Mouse (Mus musculus) frontal cortex, postnatal 10 days (tissue): ENCODE data around the gene Xpnpep3.
A peak's percentile ranks its signal among the peaks of the same experiment; 100 is the strongest.

ENCODE experiments used
- DNase-seq, 2 experiments: peaks; one replicate each; pipeline ENCODE4 v3.0.0; 2022; ENCODE audit warnings: low spot score in 2 of 2, mixed read lengths in 1 of 2

Xpnpep3 gene

DNA sequence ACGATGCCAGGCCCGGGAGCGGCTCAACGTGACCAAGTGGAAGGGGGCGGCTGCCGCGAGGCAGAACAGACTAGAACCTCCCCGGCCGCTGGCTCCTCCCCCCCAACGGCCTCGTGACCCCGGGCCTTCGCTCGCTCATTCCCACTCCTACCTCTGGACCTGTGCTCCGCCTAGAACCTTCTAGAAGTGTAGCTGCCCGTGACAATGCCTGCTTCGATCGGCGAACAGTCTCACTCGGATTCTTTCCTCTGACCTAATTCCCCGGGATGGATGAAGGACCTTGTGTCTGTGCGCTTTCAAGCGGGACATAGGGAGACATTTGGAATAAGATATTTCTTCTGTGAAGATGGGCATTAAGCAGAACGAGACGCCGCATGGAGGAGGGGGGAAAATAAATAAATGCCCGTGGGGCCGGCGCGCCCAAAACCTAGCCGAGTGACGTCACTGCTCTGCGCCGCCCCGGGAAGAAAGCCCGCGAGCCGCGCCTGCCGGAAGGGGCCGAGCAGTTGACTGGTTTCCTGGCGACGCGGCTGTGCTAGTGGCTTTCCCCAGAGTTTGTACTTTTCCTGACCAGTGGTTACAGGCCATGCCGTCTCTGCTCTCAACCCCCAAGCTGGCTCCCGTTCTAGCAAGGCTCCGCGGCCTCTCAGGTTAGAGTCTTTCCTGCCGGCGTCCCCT lies at the start of gene Xpnpep3, which contains the start of gene St13:
Xpnpep3 (plus strand) TSS at position 501 of the 678 bp plus-strand sequence.
St13 (minus strand) TSS at position 440 of the 678 bp plus-strand sequence.
- peak; percentile 93 to 96 for DNase-seq

DNA sequence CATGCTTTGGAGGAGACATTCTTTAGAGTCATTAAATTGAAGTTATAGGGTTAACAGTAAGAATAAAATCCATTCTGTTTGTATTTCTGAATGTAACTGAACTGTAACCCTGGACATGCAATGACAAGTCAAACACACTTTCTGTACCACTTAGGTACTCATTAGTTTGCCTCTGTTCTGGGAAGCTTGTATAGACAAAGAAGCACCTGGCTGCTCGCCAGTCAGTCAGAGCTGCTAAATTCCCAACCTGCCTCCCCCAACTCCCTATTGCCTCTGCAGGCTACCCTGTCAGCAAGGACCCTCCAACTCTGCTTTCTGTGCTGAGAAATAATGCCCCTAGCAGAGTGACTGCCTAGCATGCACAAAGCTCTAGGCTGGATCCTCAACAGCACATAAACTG lies 49.5 kb upstream of the Xpnpep3 start:
- no peak for DNase-seq

DNA sequence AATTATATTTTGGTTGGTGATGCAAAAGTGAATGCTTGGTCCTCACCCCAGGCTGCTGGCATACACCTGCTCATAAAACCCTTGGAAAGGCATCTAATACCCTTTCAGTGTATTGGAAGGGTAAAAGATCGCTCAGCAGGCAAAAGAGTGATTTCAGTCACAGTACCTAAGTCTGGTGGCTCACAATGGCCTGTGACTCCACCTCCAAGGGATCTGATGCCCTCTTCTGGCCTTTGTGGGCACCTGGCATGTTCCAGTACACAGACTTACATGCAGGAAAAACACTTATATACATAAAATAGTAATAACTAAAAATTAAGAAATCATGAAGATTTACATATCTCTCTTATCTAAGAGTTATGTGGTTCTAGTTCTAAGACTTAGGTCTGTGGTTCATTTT lies 47.3 kb upstream of the Xpnpep3 start:
- no peak for DNase-seq

DNA sequence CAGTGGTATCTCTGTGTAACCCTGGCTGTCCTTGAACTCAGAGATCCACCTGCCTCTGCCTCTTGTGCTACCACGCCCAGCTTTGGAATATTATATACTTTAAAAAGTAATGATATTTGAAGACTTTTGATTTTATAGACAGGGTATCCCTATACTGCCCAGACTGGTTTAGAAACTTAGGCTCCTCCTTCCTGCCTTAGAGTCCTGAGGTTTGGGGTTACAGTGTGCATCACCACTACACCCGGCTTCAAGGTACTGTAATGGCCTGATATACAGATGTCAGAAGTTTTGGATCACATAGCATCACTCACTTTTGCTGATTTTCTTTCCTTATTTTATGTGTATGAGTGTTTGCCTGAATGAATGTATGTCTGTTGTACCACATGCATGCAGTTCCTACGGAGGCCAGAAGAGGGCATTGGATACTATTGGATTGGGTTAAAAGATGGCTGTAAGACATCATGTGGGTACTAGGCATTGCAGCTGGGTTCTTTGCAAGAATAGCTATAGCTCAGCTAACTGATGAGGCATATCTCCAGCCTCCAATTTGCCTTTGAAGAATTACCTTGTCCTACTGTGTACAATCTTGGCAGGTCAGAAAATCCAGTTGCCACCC lies 44.7 kb upstream of the Xpnpep3 start:
- no peak for DNase-seq

DNA sequence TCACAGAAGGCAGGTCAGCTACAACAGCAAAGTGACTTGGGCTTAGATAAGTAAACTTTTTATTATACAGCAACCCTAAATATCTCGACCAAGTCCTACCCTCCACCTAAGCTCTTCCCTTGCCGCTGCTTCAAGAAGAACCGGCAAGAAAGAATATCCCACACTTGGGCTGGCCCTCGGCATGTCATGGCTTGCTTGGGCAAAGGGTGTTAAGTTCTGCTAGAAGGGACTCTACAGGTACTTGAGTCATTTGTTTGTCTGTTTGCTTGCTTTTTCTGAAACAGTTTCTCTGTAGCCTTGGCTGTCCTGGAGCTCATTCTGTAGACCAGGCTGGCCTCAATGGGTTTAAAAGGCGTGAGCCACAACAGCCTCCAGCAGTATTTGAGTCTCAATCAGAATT lies 43.0 kb upstream of the Xpnpep3 start:
- no peak for DNase-seq

DNA sequence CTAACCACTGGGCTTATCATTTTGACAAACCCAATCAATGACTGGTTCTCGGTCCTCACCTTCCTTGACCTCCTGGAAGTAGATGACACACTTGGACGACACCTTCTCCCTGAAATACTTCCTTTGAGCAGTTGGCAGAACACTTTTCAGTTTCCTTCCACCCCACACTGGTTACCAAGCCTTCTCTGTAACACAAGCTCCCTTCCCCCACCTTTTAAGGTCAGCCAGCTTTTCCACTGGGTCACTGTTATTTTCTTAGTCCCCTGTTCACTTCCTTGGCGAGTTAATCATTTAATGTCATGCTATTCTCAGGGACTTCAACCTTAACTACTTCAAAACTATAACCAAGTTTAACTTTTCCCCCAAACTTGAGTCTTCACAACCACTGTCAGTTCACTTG lies 41.0 kb upstream of the Xpnpep3 start:
- DNase-seq, result no peak

DNA sequence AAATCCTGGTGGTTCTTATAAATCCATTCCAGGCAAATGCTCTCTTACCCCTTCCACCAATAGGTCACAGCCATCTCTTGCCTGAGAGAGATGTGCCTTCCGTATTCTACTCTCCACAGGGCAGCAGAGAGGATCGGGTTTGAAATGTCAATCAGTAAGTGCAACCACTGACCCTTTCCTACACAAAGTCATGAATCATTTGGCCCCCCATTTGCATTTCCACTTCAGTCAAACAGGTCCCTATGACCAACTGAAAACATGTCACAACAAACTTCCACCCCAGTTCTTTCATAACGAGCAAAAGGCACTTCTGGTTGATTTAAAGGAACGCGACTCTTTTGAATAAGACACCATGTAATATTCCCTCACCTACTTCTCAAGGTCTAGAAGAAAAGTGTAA lies 40.5 kb upstream of the Xpnpep3 start:
- DNase-seq, result no peak

DNA sequence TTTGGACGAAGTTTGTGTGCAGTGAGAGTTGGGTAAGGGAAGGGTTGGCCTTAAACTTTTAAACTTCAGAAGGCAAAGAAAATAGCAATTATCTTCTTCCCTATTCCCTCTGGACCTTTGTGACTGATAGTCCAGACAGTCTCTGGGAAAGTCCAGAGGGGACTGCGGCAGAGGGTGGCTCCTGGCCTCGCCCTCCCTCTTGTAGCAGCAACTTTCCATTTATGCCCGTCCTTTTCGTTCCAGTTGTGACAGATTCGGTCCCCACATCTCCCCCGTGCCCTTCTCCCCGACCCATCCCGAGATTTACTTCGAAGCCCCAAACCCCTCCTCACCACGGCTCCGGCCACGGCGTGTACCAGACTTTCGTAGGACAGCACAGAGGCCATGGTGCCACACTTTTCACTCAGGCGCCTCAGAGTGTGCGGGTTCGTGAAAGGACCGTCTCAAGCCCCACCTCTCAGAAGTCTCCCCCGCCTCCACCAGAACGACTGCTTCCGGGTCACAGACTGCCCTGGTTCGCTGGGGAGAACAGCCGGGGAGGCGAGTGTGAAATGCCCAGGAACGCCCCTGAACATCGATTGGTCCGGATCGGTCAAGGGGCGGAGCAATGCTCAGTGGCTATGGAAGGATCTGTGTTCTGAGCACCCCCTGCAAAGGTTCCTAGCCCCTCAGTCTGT lies 39.5 kb upstream of the Xpnpep3 start, which contains the start of gene Slc25a17:
Slc25a17 (minus strand) TSS at position 468 of the 677 bp plus-strand sequence.
- DNase-seq, result peak; percentile 91 to 93

DNA sequence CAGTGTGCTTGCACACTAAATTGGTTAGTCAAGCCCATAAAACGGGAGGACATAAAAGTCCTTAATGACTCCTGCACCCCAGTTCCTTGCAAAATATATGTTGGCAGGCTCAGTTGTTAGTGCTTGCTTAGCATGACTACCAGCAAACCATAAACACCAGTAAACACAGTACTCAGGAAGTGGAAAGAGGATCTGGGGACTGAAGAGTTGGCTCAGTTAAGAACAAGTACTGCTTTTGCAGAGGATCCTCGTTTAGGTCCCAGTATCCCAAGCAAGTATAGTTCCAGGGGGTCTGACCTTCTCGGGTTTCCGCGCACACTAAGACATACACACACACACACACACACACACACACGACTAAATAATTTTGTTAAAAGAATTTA lies 38.9 kb upstream of the Xpnpep3 start:
- DNase-seq, result no peak

DNA sequence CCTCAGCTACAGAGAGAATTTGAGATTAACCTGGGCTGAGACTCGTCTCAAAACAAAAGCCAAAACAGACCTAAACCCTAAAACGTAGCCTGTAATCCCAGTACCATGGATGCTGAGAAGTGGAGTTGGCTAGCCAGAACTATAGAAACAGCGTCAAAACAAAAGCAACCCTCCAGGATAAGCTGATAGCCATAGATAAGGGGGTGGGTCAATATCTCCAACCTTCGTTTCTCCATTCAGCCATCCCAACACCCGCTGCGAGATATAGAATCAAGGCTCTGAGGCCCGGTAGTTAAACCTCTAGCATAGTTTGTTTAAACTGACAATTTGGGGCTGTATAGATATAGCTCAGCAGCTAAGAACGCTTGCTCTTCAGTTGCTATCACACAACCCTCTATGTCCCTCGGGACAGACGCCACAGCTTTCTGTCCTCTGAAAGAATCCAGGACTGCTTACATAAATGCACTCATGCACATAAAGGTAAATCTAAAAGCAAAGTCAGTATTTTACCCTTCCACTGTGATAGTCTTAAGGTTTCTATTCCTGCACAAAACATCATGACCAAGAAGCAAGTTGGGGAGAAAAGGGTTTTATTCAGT lies 38.4 kb upstream of the Xpnpep3 start:
- DNase-seq, result no peak

DNA sequence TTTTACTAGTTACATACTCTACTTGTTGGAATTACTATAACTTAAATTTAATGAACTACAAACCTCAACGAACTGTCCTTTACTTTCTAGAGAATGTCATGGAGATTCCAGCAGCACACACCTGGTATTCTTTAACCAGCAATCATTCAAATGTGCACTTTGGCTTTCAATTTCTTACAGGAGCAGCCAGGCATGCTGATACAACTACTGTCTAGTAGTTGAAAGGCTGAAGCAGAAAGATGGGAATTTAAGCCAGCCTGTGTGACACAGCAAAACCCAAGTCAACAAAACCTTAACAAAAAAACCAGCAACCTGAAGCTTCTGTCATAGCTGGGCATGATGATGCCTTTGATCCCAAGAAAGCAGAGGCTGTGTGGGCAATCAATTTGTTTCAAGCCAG lies 37.4 kb upstream of the Xpnpep3 start:
- no peak for DNase-seq

DNA sequence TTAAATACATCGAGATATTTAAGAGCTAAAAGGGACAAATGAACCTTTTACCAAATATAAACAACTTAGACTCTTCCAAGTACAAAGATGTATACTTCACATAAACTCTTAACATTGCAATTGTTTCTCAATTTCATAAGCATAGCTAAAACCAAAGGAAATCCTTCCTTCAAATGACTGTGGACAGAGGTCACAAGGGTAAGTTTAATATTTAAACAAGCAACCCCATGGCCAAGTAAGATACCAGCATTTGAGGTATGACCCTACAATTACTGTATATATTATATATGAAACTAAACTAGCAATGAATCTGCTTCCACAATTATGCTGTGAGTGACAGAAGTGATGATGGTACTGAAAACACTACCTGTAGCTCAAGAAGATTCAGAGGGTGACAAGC lies 35.7 kb upstream of the Xpnpep3 start:
- no peak for DNase-seq

DNA sequence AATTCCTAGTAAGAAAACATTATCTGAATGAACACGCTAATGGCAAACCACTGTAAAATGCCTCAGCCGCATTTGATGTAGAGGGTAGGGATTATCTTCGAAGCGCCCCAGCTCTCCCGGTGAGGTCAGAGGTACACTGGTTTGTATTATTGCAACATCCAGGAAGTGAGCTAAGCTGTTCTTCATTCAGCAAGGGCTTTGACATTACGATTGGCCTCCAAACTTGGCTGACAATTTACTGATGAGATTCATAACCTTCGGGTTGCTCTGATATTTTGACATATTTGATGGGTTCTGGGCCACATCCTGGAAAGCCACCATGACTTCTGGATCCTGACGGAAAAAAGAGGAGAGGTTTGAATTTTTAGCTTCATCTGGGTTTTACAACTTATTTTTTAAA lies 34.7 kb upstream of the Xpnpep3 start:
- no peak for DNase-seq

DNA sequence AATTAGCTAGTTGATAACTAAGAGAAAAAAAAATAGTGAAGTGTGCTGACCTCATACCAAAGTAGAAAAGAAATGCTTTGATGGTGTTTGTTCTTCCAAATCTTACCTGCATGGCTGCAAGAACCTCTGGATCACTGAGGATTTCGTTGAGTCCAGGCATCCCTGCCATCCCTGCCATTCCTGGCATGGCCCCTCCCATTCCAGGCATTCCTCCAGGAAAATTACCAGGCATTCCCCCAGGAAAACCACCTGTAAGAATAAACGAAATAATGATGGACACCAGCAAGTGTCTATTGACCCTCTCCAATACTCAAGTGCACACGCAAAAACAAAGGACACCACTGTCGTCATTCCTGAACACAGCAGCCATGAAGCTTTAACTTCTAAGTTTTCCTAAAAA lies 33.7 kb upstream of the Xpnpep3 start:
- DNase-seq, result no peak

DNA sequence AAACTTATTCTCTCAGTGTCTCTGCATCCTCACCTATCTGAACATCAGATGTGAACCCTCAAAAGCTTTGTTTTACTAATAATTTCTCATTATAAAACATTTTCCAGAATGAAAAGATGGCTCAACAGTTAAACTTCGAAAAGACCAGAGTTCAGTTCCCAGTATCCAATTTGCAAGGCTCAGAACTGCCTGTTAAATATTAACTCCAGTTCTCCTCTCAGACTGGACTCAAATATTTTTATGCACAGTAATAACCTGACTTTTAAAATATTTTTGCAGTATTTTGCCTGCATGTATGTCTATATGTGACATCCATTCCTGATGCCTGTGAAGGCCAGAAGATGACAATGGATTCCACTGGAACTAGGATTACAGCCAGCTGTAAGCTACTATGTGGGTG lies 31.3 kb upstream of the Xpnpep3 start:
- no peak for DNase-seq

DNA sequence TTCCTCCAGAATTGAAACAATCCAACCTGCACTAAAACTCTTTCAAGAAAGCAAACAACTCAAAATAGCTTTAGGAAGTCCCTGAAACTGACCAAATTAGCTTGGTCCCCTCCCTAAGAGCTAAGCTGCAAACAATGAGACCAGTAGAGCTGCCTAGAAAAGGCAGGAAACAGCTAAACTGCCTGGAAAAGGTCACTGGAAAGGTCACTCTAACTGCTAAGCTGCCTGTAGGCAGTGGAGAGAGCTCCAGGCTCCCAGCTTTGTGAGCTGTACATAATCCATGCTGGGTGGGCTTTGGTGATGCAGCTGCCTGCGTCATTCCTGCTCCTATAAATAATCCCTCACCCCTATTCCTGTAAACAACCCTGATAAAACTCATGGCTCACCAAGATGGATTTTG lies 29.6 kb upstream of the Xpnpep3 start:
- no peak for DNase-seq

DNA sequence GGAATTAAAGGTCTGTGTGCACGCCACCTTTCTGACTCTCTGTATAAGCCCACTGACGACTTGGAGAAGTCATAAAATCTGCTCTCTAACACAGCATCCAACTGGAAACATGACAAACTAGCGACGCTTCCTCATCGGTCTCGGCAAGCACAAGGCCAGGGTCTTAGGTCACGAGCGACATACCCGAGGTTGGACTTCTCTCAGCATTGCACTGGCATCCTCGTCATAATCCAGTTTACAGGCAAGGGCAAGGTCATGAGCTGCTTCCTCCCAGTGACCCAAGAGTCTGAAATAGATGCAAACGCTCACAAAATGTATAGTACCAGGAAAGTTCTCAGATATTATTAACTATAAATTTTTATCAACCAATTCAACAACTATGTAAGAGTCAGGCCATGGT lies 25.3 kb upstream of the Xpnpep3 start:
- no peak for DNase-seq

DNA sequence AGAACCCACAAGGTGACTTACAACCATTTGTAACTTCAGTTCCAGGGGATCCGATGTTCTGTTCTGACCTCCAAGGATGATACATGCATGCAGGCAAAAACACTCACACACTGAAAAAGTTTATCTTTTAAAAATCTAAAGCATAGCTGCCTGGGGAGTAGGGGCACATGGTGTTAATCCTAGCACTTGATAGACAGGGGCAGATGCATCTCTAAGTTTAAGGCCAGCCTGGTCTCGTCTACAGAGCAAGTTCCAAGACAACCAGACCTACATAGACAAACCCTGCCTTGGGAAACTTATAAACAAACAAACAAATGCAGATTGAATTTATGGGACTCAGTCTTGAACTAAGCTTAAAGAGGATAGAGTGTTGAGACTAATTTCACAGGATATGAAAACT lies 21.1 kb upstream of the Xpnpep3 start:
- no peak for DNase-seq

DNA sequence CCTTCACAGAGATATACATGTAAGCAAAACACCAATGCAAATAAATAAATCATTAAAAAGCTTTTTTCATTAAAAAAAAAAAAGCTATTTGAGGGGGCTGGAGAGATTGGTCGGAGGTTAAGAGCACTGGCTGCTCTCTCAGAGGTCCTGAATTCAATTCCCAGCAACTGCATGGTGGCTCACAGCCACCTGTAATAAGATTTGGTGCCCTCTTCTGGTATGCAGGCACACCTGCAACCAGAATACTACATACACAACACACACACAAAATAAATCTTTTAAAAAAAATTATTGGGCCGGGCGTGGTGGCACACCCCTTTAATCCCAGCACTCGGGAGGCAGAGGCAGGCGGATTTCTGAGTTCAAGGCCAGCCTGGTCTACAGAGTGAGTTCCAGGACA lies 13.6 kb upstream of the Xpnpep3 start:
- no peak for DNase-seq

DNA sequence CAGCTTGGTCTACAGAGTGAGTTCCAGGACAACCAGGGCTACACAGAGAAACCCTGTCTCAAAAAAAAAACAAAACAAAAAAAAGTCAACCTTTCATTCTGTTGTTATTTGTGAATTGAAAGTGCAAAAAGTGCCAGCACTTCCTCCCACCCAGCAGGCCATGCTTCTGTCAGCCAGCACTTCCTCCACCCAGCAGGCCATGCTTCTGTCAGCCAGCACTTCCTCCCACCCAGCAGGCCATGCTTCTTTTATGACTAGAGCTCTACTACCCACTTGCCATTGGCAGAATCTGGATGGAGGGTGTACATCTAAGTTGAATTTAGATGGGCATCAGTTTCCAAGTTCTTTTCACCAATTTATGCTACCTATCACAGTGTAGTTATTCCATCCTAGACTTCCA lies 6.9 kb upstream of the Xpnpep3 start:
- peak in 1 of 2 experiments; percentile 16 for DNase-seq

DNA sequence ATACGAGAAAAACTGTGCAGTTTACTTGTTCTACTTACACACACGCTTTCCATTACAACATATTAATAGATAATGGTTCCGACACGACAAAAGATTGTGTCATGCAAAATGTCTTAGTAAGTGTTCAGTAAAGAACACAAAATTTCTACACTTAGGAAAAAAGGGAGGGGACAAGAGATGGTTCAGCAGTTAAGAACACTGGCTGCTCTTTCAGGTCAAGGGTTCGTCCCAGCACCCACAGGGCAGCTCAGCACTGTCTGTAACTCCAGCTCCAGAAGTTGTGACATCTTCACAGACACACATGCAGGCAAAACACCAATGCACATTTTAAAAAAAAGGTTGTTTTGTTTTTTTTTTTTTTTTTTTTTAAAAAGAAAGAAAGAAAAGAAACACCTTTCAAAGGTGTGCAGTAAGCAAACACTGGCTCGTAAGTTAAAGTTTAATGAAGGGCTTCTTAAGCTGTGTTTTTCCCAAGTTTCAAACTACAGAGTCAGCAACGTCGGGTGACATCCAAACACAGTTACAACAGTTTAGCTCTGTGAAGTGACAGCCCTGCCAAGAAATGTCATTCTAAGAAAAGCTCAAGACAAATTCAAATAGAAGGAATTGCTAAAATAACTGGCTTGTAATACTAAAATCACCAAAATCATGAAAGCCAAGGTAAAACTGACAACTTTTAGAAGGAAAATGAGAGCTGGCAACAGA lies 5.6 kb upstream of the Xpnpep3 start:
- no peak for DNase-seq

DNA sequence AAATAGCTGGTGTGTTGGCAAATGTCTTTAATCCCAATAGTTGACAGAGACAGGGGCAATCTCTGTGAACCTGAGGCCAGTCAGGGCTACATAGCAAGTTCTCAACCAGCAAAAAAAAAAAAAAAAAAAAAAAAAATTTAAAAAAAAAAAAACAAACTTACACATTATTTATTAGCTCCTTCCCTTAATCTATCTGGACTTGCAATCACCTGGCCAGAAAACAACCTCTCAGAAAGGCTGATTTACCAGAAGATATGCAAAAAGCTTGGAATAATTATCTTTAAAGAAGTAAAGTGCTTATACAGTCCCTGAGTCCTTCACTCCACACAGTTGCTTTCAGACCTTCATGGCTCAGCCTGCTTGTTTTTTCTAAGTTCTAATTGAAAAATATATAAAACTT lies 1.7 kb upstream of the Xpnpep3 start:
- DNase-seq, result no peak
